Mouse (Mus musculus) gastrocnemius, postnatal 36 days (tissue): ENCODE results near the gene Fzd1. TPM values are rescaled to one million over a fixed set of nuclear protein-coding genes. Genes with fewer than 3 reads are reported as not detected.

Source experiments
- DNase-seq, 2 experiments: peaks; one replicate each; pipeline ENCODE4 v3.0.0; 2022
- intact Hi-C: fragments of 180-260 bp; cut with DNase I; formaldehyde crosslinking; loops from one replicate; pipeline ENCODE4 v1.15.1; 2025
- microRNA-seq, 2 experiments: library from miRNA; unstranded; fragments of <30 nt; microRNA quantifications; one replicate each; pipeline ENCODE4 v1.2.0; 2021
- total RNA-seq, 2 experiments: library from RNA; stranded (reverse); gene quantifications; 2 replicates each; pipeline ENCODE4 v1.2.3; 2021

Gene Fzd1
- total RNA-seq, 2 experiments from 2014 or later, result 3.1 to 3.3 TPM

- intact Hi-C loops, result no loop called here
Observed at GRCm38 (mm10) chr5:4755326-4755725, 2.5 kb downstream of the Fzd1 start.

DNA sequence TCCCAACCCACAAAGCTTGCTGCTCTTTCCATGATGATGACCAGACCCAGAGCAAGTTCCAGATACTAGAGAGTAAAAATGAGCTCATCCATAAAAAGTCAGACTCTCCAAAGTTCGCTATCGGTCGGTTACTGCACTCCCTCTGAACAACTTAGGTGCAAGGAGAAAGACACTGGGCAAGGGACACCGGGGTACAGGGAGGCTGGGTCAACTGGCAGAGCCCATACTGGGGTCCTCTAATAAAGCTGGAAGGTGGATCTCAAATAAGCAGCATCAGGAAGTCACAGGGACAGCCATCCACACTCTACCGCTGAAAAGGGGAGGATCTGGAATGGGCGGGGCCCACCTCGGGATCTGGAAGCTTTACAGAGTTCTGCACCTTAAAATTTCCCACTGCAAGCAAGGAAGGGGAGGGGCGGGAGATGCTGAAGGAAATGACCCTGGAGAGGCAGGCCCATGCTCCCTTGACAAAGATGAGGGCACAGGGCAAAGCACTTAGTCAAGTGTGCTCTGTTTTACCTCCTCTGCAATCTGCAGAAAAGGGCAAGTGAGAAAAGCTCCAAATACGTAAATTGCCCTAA is 3.0 kb downstream of the Fzd1 start:
- intact Hi-C loops, result no loop called here
- no peak for DNase-seq

More at GRCm38 (mm10) chr5:4755326-4755725, 2.5 kb downstream of the Fzd1 start:
- DNase-seq, result no peak

GRCm38 (mm10) chr5:4753161-4753560 is 4.7 kb downstream of the Fzd1 start:
- intact Hi-C loops, result no loop called here
- DNase-seq, result no peak

GRCm38 (mm10) chr5:4742722-4743121 is 15.1 kb downstream of the Fzd1 start:
- intact Hi-C loops, result no loop called here
- no peak for DNase-seq

DNA sequence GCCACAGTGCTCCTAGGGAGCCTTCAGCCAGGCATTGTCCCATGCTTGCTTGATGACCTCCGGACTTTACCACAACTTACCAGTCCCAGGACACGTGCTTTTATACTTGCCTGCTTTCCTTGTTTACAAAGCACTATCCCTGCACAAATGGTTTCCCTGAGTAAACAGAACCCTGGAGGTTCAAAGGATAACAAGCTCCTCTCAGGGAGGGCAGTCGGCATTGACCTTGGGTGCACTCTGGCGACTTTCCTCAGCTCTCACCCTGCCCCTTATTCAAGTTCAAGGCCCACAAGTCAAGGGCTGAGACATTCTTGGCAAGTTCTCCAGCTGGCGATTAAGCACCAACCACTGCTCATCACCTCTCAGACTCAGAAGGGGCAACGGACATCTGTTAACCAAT is 20.8 kb downstream of the Fzd1 start:
- DNase-seq, result no peak
- intact Hi-C loops, result no loop called here

DNA sequence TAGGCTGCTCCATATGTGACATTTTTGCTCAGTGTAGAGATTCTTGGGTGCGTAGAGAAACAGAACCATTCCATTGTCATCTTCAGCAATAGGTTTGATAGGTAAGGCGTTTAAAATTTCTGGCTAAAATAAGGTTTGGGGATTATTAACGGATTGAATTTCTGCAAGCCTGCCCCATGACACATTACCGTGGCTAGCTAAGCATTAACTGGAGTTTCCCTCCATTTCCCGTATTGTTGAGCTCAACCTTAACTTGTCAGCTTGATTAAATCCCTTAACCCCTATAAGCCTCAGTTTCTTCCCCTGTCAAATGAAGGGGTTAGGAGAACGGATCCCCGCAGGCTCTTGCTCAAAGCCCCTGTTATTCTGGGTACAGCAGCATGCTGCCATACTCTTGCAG is 22.4 kb downstream of the Fzd1 start:
- intact Hi-C loops, result no loop called here
- DNase-seq, result no peak

DNA sequence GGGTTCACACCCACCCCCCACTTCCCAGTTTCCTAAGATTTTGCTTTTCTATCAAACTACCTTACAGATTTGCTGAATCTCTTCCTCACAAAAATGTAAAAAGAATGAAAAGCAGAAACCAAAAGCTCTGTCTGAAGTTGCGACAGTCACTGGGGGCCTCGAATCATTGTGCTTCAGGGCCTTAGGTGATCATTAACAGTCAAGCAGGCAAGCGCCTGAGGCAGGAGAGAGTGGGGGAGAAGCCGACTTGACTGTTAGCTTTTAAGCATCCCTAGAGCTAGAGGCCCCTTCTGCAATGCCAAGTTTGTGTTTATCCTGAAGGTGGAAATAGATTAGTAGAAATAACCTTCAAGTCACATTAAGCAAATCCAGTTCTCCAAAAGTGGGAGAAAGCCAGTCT is 24.6 kb downstream of the Fzd1 start:
- intact Hi-C loops, result no loop called here
- DNase-seq, result no peak

DNA sequence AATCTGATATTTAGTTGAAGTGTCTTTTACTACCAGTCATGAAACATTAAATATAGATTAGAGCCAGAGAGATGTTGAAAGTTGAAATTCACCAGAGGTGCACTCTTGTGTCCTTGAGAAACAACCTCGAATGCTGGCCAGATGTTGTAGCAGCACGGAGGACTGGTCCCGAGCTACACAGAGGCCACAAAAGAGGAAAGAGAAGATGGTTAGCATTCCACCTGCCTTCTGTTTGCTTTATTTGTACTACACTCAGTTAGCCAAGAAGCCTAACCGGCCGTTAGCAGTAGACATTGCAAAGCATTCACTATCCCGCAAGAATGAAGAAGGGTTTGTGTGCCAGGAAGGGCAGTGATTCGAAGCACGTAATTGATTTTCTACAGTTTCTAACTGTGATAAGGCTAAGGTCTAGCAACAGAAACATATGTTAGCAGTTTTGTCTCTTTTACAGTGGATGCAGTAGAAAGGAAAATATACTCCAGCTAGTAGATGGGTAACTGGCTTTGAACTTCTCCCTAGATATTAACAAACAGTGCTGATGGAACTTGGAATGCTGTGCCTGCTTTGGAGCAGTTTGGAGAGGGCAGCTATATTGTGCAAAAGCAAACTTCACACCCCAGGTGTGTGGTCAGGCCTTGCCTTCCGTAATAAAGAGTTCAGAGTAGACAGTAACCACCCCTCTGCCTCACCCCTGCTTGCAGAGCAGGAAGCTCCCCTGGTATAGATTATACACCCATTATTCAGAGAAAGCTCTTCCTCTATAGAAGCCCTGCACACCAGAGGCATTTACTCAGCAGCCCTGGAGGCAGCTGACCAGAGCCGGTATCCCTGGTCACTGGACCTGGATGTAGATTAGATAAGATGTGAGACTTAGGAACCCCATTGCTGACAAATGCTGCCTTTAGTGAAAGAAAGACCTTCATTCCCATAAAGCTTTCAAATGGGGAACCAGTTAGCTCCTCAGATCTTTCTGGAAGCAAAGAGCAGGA is 25.3 kb downstream of the Fzd1 start:
- DNase-seq, result no peak
- intact Hi-C loops, result no loop called here

DNA sequence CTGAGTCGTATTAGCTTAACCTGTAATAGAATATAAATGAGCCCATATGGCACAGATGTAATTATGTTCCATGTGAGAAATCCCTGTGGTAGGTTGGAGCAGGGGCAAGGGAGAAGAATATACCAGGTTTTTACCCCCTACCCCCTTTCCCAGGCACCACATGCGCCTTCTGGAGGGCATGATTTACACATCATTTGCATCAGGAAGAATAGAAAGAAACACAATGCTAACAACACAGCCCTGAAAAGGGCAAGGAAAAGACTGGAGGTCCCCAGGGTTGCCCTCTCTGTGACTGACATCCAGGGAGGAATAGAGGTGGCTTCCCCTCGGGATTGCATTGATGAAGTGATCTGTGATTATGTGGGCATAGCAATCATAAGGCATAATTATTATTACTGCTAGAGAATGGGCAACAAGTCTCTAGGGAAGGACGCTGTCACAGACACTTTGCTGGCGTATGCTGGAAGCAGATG is 26.1 kb downstream of the Fzd1 start:
- intact Hi-C loops, result no loop called here
- DNase-seq, result no peak

DNA sequence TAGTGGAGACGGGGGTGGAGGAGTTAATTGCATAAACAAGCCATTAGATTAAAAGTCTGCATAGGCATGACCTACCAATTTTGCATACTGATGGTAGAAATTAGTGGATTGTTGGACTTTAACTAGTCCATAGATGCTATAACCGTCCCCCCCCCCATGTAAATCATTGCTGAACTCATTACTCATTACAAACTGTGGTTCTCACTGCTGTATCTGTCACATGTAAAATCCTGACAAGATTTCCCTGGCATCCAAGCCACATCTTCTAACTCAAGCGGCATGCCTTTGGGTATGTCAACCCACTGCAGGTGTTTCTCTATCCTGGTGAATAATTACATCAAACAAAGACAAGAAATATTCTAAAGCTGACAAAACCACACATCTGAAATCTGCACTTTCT is 26.8 kb downstream of the Fzd1 start:
- DNase-seq, result no peak
- intact Hi-C loops, result no loop called here

Small RNA genes within 50 kb of the gene (microRNA-seq; reads per million reads assigned to microRNA genes)
- gene Gm44483, result 0 reads per million in 2 experiments
